Mouse (Mus musculus) erythroblast, embryonic 14.5 days (primary cell): Measurements from ENCODE around the gene Stat5a.

Source experiments
- GATA1 ChIP-seq: IDR thresholded peaks from 2 replicates; pipeline ENCODE4 v1.6.1; 2012; ENCODE audit warnings: low read length, inconsistent platforms, mixed read lengths
- TAL1 ChIP-seq: IDR thresholded peaks from 3 replicates; pipeline ENCODE4 v1.6.1; 2012; ENCODE audit warnings: low read length, inconsistent platforms, mixed read lengths

- TF ChIP-seq GATA1 (no peak), TAL1 (no peak)
Measured at GRCm38 (mm10) chr11:100845793-100846192, 13.4 kb upstream of the Stat5a start.
